Mouse (Mus musculus): Measurements from ENCODE around the gene Scd4. TPM values are rescaled to one million over a fixed set of nuclear protein-coding genes. Genes with fewer than 3 reads are reported as not detected.

The Scd4 gene
- polyA plus RNA-seq, 1 experiment from 2014 or later: 0.08 TPM

DNA sequence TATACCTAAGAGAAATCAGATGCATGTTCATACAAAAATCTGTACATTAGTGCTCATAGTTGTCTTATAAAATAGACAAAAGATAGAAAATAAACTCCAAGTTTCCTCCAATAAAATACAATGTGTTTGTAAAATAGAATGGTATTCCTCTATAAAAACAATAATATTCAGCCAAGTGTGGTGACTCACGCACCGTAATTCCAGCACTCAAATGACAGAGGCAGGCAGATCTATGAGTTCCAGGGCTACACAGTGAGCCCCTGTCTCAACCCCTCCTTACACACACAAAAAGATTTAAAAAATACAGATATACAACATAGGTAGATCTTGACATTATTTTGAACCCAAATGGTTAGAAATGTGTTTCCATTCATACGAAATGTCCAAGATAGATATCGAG lies 59.0 kb downstream of the Scd4 start:
- Histone ChIP-seq H3K27ac (no peak overlapping the region), H3K27me3 (replicated peaks) (no peaks in the 10 kb centered on the region), H3K4me1 (peaks cover 12% of the 10 kb centered on the region), H3K36me3 (replicated peaks) (0 out of 2 replicates have a peak, but pooled peaks cover 3% of the 10 kb centered on the region), H3K9ac (no peak overlapping the region), H3K9me3 (no peaks in the 10 kb centered on the region), H3K4me2 (no peak overlapping the region), H3K4me3 (no peak overlapping the region)
- ATAC-seq (replicated peaks): no peak
- 94% methylated on average over 4 of the region's 4 CpGs for WGBS

DNA sequence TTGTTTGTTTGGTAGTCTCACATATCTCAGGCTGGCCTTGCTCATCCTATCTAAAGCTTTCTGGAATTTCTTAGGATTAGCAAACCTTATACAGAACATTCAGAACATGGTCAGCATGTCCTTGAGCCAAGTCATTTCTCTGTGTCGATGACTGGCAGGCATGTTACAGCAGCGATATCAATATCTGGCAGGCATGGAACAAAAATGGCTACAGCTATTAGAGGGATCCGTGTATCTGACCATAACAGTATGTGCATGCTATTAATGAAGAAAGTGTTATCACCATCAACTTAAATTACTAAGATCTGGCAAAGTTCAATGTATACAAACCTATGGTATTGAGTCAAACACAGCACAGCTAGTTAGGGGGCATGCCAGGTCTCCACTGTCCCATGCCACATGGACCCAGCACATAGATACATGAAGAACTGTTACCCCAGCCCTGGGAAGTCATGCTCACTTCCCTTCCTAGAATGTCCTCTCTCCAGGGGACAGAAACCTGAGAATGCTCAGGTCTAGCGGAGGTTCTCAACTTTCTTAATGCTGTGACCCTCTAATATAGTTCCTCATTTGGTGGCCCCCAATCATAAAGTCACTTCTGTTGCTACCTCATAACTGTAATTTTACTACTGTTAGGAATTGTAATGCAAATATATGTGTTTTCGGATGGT lies 59.6 kb downstream of the Scd4 start:
- ATAC-seq (replicated peaks): no peak
- H3K4me3 ChIP-seq: no peak overlapping the region
- 0 out of 2 replicates have a peak, but pooled peaks cover 3% of the 10 kb centered on the region for H3K36me3 ChIP-seq (replicated peaks)
- no peak overlapping the region for H3K4me2 ChIP-seq
- no peak overlapping the region for H3K9ac ChIP-seq
- no peaks in the 10 kb centered on the region for H3K9me3 ChIP-seq
- no peak overlapping the region for H3K27ac ChIP-seq
- peaks cover 12% of the 10 kb centered on the region for H3K4me1 ChIP-seq
- WGBS: 87% methylated on average over 5 of the region's 5 CpGs
- H3K27me3 ChIP-seq (replicated peaks): no peaks in the 10 kb centered on the region

DNA sequence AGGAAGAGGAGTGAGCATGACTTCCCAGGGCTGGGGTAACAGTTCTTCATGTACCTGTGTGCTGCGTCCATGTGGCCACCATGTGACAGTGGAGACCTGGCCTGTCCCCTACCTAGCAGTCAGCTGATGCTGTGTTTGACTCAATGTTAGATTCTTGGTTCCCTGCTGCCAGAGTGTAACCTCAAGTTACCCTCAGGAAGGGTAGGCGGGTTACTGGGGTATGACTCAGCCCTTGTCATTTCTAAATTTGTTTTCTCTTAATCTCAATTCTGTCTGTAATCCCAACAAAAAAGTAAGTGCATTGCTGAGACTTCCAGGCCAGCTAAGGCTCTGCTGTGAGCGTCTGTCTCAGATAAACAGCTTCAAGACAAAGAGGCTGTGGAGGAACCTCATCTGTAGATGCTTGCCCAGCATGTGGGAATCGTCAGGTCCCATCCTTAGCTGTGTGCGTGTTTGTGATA lies 61.1 kb downstream of the Scd4 start:
- no peak for ATAC-seq (replicated peaks)
- Histone ChIP-seq H3K4me3 (no peak overlapping the region), H3K9me3 (no peaks in the 10 kb centered on the region), H3K36me3 (replicated peaks) (0 out of 2 replicates have a peak, but pooled peaks cover 5% of the 10 kb centered on the region), H3K9ac (no peak overlapping the region), H3K27ac (no peak overlapping the region), H3K4me2 (no peak overlapping the region), H3K4me1 (peaks cover 2% of the 10 kb centered on the region), H3K27me3 (replicated peaks) (no peaks in the 10 kb centered on the region)
- WGBS: 82% methylated on average over 5 of the region's 5 CpGs

DNA sequence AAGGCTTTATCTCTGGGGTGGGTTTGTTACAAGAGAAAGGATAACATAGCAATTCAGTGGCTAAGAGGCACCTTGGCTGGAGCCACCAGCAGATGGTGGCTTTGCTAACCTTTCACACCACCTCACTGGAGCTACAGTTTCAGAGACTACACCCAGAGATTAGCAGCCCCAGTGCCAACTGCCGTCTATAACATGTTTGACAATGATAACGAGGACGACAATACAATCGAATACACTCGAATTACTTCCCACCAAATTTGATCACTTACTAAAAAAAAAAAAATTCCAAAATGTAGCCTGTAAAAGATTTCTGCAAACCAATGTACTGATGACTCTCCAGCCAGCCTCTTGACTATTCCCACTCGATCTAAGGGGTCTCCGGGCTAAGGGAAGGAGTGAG lies 62.1 kb downstream of the Scd4 start:
- H3K36me3 ChIP-seq (replicated peaks): 0 out of 2 replicates have a peak, but pooled peaks cover 15% of the 10 kb centered on the region

More for the DNA sequence above, 62.1 kb downstream of the Scd4 start:
- WGBS: 92% methylated on average over 7 of the region's 7 CpGs
- Histone ChIP-seq H3K27me3 (replicated peaks) (no peaks in the 10 kb centered on the region), H3K4me3 (no peak overlapping the region), H3K4me2 (no peak overlapping the region), H3K27ac (no peak overlapping the region), H3K9me3 (no peaks in the 10 kb centered on the region), H3K4me1 (no peaks in the 10 kb centered on the region), H3K9ac (no peak overlapping the region)
- ATAC-seq (replicated peaks): no peak

Small RNA genes within 50 kb of the gene (microRNA-seq; reads per million reads assigned to microRNA genes)
- not detected for gene Mir5114

Other genes starting within 250 kb of the Scd4 start
- 61.7 and 68.0 TPM in 2 replicates for gene Chuk, start 225.6 kb upstream of the Scd4 start, polyA plus RNA-seq (2015; fragmentation: Nextera tagmentation; extraction: Ambion mirVana)
- gene Cwf19l1, start 197.2 kb upstream of the Scd4 start, polyA plus RNA-seq (2015; fragmentation: Nextera tagmentation; extraction: Ambion mirVana): 29.6 and 37.4 TPM in 2 replicates
- 143 and 159 TPM in 2 replicates for gene Bloc1s2, start 186.6 kb upstream of the Scd4 start, polyA plus RNA-seq (2015; fragmentation: Nextera tagmentation; extraction: Ambion mirVana)
- 0.06 TPM in 2 replicates for gene Pkd2l1, start 140.7 kb upstream of the Scd4 start, polyA plus RNA-seq (2015; fragmentation: Nextera tagmentation; extraction: Ambion mirVana)
- gene Scd3, start 129.8 kb upstream of the Scd4 start, polyA plus RNA-seq (2015; fragmentation: Nextera tagmentation; extraction: Ambion mirVana): 5.7 TPM in 2 replicates
- 251 and 253 TPM in 2 replicates for gene Scd2, start 39.4 kb upstream of the Scd4 start, polyA plus RNA-seq (2015; fragmentation: Nextera tagmentation; extraction: Ambion mirVana)
- 6.9 and 7.0 TPM in 2 replicates for gene Scd1, start 74.8 kb downstream of the Scd4 start, polyA plus RNA-seq (2015; fragmentation: Nextera tagmentation; extraction: Ambion mirVana)
- 2.6 and 3.7 TPM in 2 replicates for gene Wnt8b, start 160.4 kb downstream of the Scd4 start, polyA plus RNA-seq (2015; fragmentation: Nextera tagmentation; extraction: Ambion mirVana)
- 0.19 and 0.30 TPM in 2 replicates for gene Sec31b, start 212.8 kb downstream of the Scd4 start, polyA plus RNA-seq (2015; fragmentation: Nextera tagmentation; extraction: Ambion mirVana)
- gene Gm20538, start 219.7 kb downstream of the Scd4 start, polyA plus RNA-seq (2015; fragmentation: Nextera tagmentation; extraction: Ambion mirVana): not detected in 2 replicates
- gene Ndufb8, start 222.3 kb downstream of the Scd4 start, polyA plus RNA-seq (2015; fragmentation: Nextera tagmentation; extraction: Ambion mirVana): 601 and 626 TPM in 2 replicates
- gene Hif1an, start 229.8 kb downstream of the Scd4 start, polyA plus RNA-seq (2015; fragmentation: Nextera tagmentation; extraction: Ambion mirVana): 26.0 and 29.8 TPM in 2 replicates

Measured in midbrain, embryonic 15.5 days (tissue).